In the genomic region with DNA sequence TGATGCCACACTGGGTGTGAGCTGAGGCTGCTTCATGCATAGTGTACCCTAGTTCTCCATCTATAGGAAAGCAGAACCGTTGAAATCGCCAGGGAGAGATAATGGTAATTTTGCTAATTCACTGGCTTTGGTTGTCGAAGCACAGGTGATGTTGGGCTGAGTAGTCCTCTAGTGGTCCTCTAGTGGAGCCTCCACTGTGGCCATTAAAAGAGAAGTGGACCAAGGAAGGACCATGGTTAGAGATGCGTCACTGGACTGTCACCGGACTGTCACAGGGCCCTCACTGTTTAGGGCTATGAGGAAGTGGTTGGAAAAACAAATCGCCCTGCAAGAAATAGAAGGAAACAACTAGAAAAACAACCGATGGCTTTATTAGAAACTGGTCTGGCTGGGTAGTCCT, we compare ENCODE assay signal across 11 mouse cellular contexts. TPM values are rescaled to one million over a fixed set of nuclear protein-coding genes. Genes with fewer than 3 reads are reported as not detected.
DNase-seq lines count a peak whose midpoint lies in the region; ATAC-seq and TF ChIP-seq lines count a peak whose summit lies in the region.
"Had no signal": no experiment of that assay in that cellular context is flagged by ENCODE, and none has a peak within 500 bp of the region (broad histone marks: within the 10 kb centered on the region; RNA-seq: fewer than 3 reads in every experiment).

No protein-coding gene starts in this region.

- no peaks in the 10 kb centered on the region for H3K36me3 ChIP-seq in liver, embryonic 11.5 days (ENCODE audit: control insufficient read depth, insufficient read depth, low read length)
- no peaks in the 10 kb centered on the region for H3K36me3 ChIP-seq in small intestine, adult 2 months (ENCODE audit: control insufficient read depth, insufficient read depth, low read length)
- H3K36me3 ChIP-seq: limb, embryonic 10.5 days had no signal

- DNase-seq in gastrocnemius, adult 2 months = no peak
- DNase-seq in gastrocnemius, adult 18-20 months (ENCODE audit: low spot score) = no peak
- no peak for DNase-seq in left cerebral cortex, adult 2 months (ENCODE audit: extremely low spot score in 1 of 2, low spot score in 2 of 2)
- DNase-seq in left cerebral cortex, adult 8-10 months (ENCODE audit: low spot score in 2 of 2) = no peak
- DNase-seq in liver, embryonic 11.5 days (ENCODE audit: low spot score) = no peak
- DNase-seq in urinary bladder, postnatal 36 days (ENCODE audit: low spot score in 2 of 2) = no peak
- no peak for DNase-seq in natural killer cell, adult 2 months (ENCODE audit: low spot score in 2 of 2)
- DNase-seq: cerebellum, postnatal 10 days; midbrain, embryonic 14.5 days had no signal

- H3K9ac ChIP-seq in liver, embryonic 11.5 days (ENCODE audit: low read depth, low read length) = no peak overlapping the region

- TF ChIP-seq POLR2A in small intestine, adult 2 months (IDR thresholded peaks at IDR 0.05; ENCODE audit: low read depth, low read length) = no peak

- no peak overlapping the region for H3K4me2 ChIP-seq in liver, embryonic 11.5 days

- no peak for TF ChIP-seq CTCF in gastrocnemius, adult 2 months (IDR thresholded peaks at IDR 0.05)
- TF ChIP-seq CTCF in left cerebral cortex, adult 2 months (IDR thresholded peaks at IDR 0.05) = no peak
- no peak for TF ChIP-seq CTCF in small intestine, adult 2 months (IDR thresholded peaks at IDR 0.05; ENCODE audit: extremely low read depth, insufficient read length, insufficient replicate concordance, low read depth, low read length)

- 48% methylated on average over 7 of the region's 7 CpGs for WGBS in liver, embryonic 11.5 days
- 56% methylated on average over 7 of the region's 7 CpGs for WGBS in small intestine, adult 2 months

- H3K9me3 ChIP-seq in liver, embryonic 11.5 days (ENCODE audit: control insufficient read depth, low read length) = no peaks in the 10 kb centered on the region
- H3K9me3 ChIP-seq: limb, embryonic 10.5 days had no signal

- intact Hi-C loops in gastrocnemius, adult 2 months (cut with DNase I) = no loop called here
- intact Hi-C loops in left cerebral cortex, adult 2 months (cut with DNase I) = no loop called here

- H3K27me3 ChIP-seq in liver, embryonic 11.5 days (replicated peaks; ENCODE audit: control insufficient read depth, insufficient read depth, low read length) = no peaks in the 10 kb centered on the region
- H3K27me3 ChIP-seq in small intestine, adult 2 months (ENCODE audit: control insufficient read depth, insufficient read depth, low read length) = no peaks in the 10 kb centered on the region

- H3K27ac ChIP-seq in gastrocnemius, adult 2 months = peak overlapping the region; percentile 84
- H3K27ac ChIP-seq in left cerebral cortex, adult 2 months = peak overlapping the region; percentile 19; the same call in 1 of the 2 replicates
- peak overlapping the region; percentile 29; the same call in 1 of the 2 replicates for H3K27ac ChIP-seq in liver, embryonic 11.5 days (ENCODE audit: low read depth, low read length)
- peak overlapping the region; percentile 59 for H3K27ac ChIP-seq in small intestine, adult 2 months (ENCODE audit: insufficient read depth, low read depth, low read length)
- H3K27ac ChIP-seq: limb, embryonic 10.5 days had no signal

- peaks cover 5% of the 10 kb centered on the region for H3K4me1 ChIP-seq in liver, embryonic 11.5 days (replicated peaks; ENCODE audit: control insufficient read depth, insufficient read depth, low read length)
- H3K4me1 ChIP-seq in small intestine, adult 2 months (ENCODE audit: control insufficient read depth, insufficient read depth, insufficient read length, low read length) = peaks cover 2% of the 10 kb centered on the region; the same call in 1 of the 2 replicates
- H3K4me1 ChIP-seq: limb, embryonic 10.5 days had no signal

- H3K4me3 ChIP-seq in gastrocnemius, adult 2 months = no peak overlapping the region
- H3K4me3 ChIP-seq in left cerebral cortex, adult 2 months = no peak overlapping the region
- H3K4me3 ChIP-seq in liver, embryonic 11.5 days (ENCODE audit: low read depth, low read length) = no peak overlapping the region
- H3K4me3 ChIP-seq in small intestine, adult 2 months (ENCODE audit: low read depth, low read length) = no peak overlapping the region
- H3K4me3 ChIP-seq: limb, embryonic 10.5 days had no signal

- ATAC-seq in liver, embryonic 11.5 days (replicated peaks; ENCODE audit: low FRiP score) = no peak

RNA-seq across cellular contexts. Expression of a gene that starts 25.4 kb away (rescaled TPM):
- 10 to 100 TPM; 10.0 to 12.9 TPM for total RNA-seq in gastrocnemius, adult 2 months (2021)
- 10 to 100 TPM in 1 of 2 experiments, 1 to 10 TPM in 1; 7.2 to 12.1 TPM for total RNA-seq in gastrocnemius, adult 18-20 months (2021)
- total RNA-seq in left cerebral cortex, adult 2 months (2021) = 10 to 100 TPM; 14.1 to 18.4 TPM
- 10 to 100 TPM; 15.7 to 31.3 (median 21.7) TPM for total RNA-seq in left cerebral cortex, adult 8-10 months (2022)
- polyA plus RNA-seq in liver, embryonic 11.5 days (2014; fragmentation: Nextera tagmentation; extraction: Ambion mirVana) = 3.0 and 3.8 TPM in 2 replicates
- 3.1 and 4.6 TPM in 2 replicates for polyA plus RNA-seq in small intestine, adult 2 months (2012; rRNA removed)

RNA-seq across cellular contexts. Expression of a gene that starts 25.6 kb away (rescaled TPM):
- total RNA-seq in gastrocnemius, adult 2 months (2021) = 1 to 10 TPM; 2.6 to 2.8 TPM
- 1 to 10 TPM; 1.8 to 1.9 TPM for total RNA-seq in gastrocnemius, adult 18-20 months (2021)
- total RNA-seq in left cerebral cortex, adult 2 months (2021) = 10 to 100 TPM; 20.7 to 22.4 TPM
- total RNA-seq in left cerebral cortex, adult 8-10 months (2022) = 10 to 100 TPM; 18.9 to 19.6 (median 19.2) TPM
- polyA plus RNA-seq in liver, embryonic 11.5 days (2014; fragmentation: Nextera tagmentation; extraction: Ambion mirVana) = 4.9 and 5.0 TPM in 2 replicates
- 3.7 and 4.0 TPM in 2 replicates for polyA plus RNA-seq in small intestine, adult 2 months (2012; rRNA removed)

RNA-seq across cellular contexts. Expression of a gene that starts 49.3 kb away (rescaled TPM):
- total RNA-seq in gastrocnemius, adult 2 months (2021) = 1 to 10 TPM; 3.5 to 5.0 TPM
- total RNA-seq in gastrocnemius, adult 18-20 months (2021) = 1 to 10 TPM; 1.2 to 2.9 TPM
- 10 to 100 TPM; 22.7 to 25.4 TPM for total RNA-seq in left cerebral cortex, adult 2 months (2021)
- 10 to 100 TPM; 17.6 to 27.6 (median 25.3) TPM for total RNA-seq in left cerebral cortex, adult 8-10 months (2022)
- polyA plus RNA-seq in liver, embryonic 11.5 days (2014; fragmentation: Nextera tagmentation; extraction: Ambion mirVana) = 103 and 114 TPM in 2 replicates
- 34.4 and 87.3 TPM in 2 replicates for polyA plus RNA-seq in small intestine, adult 2 months (2012; rRNA removed)

Comparison
In these comparisons a context has a peak if more than half of its experiments do, and no peak if none do; other contexts are left out.
1. H3K27ac ChIP-seq: peak in every context shown above with its lines; median percentile 84 in gastrocnemius, adult 2 months; 59 in small intestine, adult 2 months; 29 in liver, embryonic 11.5 days; 19 in left cerebral cortex, adult 2 months.
2. RNA of a gene that starts 25.6 kb away (total RNA-seq): 20.7 to 22.4 TPM in left cerebral cortex, adult 2 months and 18.9 to 19.6 TPM in left cerebral cortex, adult 8-10 months; 2.6 to 2.8 TPM in gastrocnemius, adult 2 months and 1.8 to 1.9 TPM in gastrocnemius, adult 18-20 months; every median in the first group is over 4 times any median in the second.